Mouse (Mus musculus) cerebellum, postnatal 4 days (tissue): ENCODE results near the gene Adprm.
A peak's percentile ranks its signal among the peaks of the same experiment; 100 is the strongest.
"Not testable (repeated sequence)": the region's sequence is repeated elsewhere in the genome, so short reads cannot be mapped to it uniquely, and the experiment has no call there.

Experiments used
- DNase-seq, 2 experiments: peaks; one replicate each; pipeline ENCODE4 v3.0.0; 2022; ENCODE audit warnings: low spot score in 2 of 2, mixed read lengths in 1 of 2

The Adprm gene

DNA sequence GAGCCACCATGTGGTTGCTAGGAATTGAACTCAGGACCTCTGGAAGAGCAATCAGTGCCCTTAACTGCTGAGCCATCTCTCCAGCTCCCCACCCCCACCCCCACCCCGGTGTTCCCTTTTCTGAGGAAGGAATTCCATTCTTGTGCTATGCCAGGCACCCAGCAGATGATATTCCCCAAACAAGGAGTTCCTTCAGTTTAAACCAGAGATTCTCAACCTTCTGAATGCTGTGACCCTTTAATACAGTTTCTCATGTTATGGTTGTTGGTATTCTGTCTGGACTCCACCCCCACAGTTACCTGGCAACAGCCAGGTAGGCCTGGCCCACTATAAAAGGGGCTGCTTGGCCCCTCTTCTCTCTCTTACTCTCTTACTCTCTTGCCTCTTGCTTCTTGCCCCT, 29.2 kb downstream of the Adprm start:
- DNase-seq = not testable (repeated sequence)

DNA sequence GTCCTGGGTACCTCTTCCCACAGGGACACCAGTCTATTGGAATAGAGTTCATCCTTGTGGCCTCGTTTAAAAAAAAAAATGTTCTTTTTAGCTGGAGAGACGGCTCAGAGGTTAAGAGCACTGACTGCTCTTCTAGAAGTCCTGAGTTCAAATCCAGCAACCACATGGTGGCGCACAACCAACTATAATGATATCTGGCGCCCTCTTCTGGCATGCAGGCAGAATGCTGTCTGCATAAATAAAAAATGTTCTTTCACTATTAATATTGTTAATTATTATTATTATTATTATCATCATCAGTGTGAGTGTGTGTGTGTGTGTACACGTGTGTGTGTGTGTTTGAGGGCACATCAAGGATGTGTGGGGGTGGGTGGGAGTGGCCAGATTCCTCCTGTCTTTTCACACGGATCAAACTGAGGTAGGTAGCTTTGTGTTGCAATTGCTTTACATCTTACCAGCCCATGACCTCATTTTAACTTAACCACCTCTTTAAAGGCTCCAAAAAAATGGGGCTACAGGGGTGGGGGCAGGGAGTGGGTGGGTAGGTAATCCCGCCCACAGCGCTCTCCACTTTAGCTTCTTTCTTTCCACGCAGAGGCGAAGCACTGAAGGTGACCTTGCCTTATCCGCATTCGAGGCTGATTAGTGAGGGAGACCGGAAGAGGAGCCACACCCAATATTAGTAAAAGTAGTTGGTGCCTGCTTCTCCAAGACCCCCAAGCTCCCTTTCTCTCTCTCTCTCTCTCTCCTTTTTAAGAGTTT, 29.9 kb downstream of the Adprm start:
- DNase-seq = no peak

DNA sequence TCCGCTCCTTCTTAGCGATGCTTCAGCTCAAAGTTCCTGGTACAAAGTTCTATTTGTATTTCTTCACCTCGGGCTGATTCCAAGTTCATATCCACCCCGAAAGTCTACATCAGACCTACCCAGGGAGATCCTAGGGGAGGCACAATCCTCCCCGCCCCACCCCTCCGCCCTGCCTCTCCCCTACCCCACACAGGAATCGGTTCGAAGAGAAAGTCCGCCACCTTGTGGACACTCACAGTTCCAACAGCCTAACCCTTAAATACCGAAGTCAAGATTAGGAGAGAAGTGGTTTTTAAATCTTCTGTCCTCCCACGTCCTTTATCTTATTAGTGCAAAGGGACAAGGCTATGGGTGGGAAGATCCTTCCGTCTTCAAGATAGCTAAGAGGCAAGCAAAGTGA, 31.4 kb downstream of the Adprm start:
- peak; percentile 48 to 71 for DNase-seq

DNA sequence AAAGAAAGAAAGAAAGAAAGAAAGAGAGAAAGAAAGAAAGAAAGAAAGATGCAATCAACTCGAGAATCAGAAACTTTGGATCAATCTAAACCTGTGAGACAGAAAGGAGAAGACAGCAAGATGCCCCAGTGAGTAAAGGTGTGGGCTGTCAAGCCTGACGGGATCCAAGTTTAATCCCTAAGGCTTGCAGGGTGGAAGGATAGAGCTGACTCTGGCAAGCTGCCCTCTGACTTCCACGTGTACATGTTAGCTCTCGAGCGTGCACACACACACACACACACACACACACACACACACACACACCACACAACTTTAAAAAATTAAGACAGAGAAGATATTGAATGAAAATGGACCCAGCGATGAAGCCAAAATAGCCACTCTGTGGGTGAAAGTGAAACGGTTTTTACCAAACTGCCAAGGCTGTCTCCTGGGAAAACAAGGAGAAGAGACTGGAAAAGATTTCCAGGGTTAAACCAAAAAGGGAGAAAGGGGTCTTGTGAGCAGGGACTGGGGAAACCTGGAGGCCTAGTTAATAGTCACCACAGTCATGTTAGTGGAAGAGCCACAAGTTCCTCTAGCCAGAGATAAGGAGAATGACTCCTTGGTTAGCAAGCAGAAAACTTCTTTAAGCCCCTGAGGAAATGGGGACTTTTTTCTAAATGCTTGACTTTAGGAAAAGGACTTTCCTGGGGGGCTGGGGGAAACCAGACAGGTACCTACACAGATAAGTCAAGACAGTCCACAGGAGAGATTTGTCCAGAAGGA, 32.5 kb downstream of the Adprm start:
- DNase-seq = no peak

DNA sequence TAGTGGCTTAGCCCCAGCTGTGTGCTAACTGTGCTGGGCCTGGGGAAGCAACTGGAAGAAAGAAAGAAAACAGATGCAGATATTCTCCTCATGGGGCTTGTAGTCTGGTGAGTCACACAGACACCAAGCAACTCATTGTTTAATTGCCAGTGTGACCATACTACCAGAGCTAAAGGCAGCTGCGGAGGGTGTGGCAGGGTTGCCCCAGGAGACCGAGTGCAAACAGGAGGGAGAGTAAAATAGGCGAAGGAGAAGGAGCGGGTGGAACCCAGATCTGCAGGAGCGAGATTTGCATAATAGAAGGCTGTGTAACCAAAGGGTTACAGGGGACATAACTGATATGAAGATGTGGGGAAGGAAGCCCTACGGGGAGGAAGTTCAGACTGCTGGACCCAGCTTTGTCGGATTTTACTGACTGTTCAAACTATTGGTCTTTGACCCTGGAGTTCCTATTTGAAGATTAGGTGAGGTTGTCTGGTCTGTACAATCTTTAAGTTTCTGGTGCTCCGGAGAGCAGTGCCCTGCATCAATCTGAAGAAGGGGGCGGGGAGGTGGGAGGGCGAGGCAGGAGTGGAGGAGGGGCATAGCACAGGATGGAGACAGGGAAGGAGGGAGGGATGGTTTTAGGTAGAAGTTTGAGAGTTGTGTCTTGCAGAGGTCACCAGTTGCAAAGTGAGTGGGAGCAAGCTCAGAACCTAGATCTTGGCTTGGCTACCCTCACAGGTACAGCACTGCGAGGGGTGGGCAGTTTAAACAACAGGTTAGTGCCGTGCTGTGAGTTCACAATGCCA, 34.4 kb downstream of the Adprm start:
- no peak for DNase-seq

- no peak for DNase-seq
Observed at GRCm38 (mm10) chr11:67011635-67012034, 40.8 kb downstream of the Adprm start.

GRCm38 (mm10) chr11:67010430-67010829, 42.0 kb downstream of the Adprm start:
- peak in 1 of 2 experiments; percentile 30 for DNase-seq

GRCm38 (mm10) chr11:67008528-67008927, 43.9 kb downstream of the Adprm start:
- no peak for DNase-seq

GRCm38 (mm10) chr11:67007961-67008360, 44.4 kb downstream of the Adprm start:
- DNase-seq = peak in 1 of 2 experiments; percentile 47

- DNase-seq = peak in 1 of 2 experiments; percentile 34
Observed at GRCm38 (mm10) chr11:67002911-67003310, 49.5 kb downstream of the Adprm start.

DNA sequence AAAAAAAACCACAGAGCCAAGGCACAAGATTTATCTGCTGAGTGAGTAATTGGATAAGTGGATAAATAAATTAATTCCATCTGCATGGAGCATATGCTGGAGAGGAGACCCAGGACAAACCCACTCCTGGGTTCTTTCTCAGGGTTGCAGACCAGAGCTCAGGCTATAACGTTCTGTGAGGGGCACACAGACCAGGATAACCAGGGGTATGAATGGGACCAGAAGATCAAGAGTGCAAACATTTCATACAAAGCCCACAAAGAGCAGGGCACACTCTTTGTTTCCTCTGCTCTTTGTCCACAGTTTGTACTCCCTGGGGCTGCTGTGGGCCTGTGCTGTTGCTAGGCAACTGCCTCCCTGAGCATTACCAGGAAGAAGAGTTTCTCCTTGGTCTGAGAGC, 50.7 kb downstream of the Adprm start:
- DNase-seq = no peak

DNA sequence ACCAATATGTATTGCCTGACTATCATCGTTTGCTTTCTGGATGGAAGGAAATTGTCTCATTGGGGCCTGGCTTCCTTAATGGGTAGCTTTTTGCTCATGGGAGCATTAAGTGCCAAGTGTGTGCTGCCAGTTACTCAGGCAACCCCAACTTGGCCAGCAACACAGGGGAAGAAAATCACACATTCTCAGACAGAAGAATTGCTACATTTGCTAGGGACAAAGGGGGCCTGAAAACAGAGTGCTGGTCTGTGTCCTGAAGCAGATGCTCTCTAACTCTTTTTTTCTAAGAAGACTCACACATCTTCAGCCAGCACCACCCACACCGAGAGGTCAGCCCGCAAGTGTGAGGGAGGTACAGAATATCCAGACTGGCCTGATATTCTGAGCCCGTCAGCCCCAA, 51.7 kb downstream of the Adprm start:
- no peak for DNase-seq

- DNase-seq = peak in 1 of 2 experiments; percentile 63
Observed at GRCm38 (mm10) chr11:66998467-66999403, 53.7 kb downstream of the Adprm start.

DNA sequence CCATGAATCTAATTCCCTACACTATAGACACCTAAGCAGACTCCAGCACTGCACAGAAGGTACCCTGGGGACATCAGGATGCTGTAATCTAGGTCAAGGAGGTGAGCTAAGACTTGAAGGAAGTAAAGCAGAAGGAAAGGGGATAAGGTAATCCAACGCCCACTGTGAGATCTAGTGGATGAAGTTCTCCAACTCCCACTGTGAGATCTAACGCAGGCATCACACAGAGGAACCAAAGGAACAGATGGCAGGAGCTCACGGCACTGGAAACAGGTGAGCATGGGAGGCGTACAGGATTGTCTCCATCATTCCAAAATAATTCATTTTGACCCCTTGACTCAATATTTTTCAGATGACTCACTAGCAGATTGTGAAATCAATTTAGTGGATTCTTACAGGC, 55.9 kb downstream of the Adprm start:
- no peak for DNase-seq

DNA sequence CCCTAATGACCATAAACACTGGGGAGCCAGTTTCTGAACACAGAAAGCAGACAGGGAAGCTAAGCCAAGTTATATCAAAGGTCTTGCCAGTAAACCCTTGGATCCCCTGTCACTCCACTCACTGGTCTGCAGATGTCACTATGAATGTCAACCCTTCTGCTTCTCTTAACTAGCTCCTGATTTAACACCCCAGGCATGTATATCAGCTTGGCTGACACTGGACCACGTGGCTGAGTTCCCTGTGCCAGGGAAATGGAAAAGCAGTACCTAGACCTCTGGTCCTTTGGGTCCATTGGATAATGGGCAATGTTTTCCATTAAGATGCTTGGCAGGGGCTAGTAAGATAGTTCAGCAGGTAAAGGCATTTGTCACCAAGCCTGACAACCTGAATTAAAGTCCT, 58.7 kb downstream of the Adprm start:
- no peak for DNase-seq

GRCm38 (mm10) chr11:66992150-66992549, 60.2 kb downstream of the Adprm start:
- no peak for DNase-seq
